Mouse (Mus musculus) embryonic fibroblast, embryonic 13.5 days (primary cell): ENCODE data around the gene Tmem117. TPM values are rescaled to one million over a fixed set of nuclear protein-coding genes. Genes with fewer than 3 reads are reported as not detected.

Source experiments
- H3K27ac ChIP-seq: 2 replicates; pipeline ENCODE4 v1.5.1; 2012; ENCODE audit warnings: low read length, control low read depth, inconsistent platforms; ENCODE audit not compliant: insufficient read depth
- H3K4me1 ChIP-seq: 2 replicates; pipeline ENCODE4 v1.6.1; 2011; ENCODE audit warnings: low read length; ENCODE audit not compliant: control insufficient read depth, insufficient read depth
- H3K4me3 ChIP-seq: 2 replicates; pipeline ENCODE4 v1.5.1; 2011; ENCODE audit warnings: mild to moderate bottlenecking, control low read depth, low read length; ENCODE audit not compliant: insufficient read depth
- CTCF ChIP-seq: IDR thresholded peaks from 2 replicates; pipeline ENCODE4 v1.5.1; 2011; ENCODE audit warnings: mild to moderate bottlenecking, control low read depth, low read length, moderate library complexity, borderline replicate concordance; ENCODE audit not compliant: insufficient read depth
- POLR2A ChIP-seq: IDR thresholded peaks from 2 replicates; pipeline ENCODE4 v1.6.1; 2011; ENCODE audit warnings: low read depth, mild to moderate bottlenecking, control low read depth, low read length, moderate library complexity
- polyA plus RNA-seq: library from polyadenylated mRNA; stranded (reverse); fragments of >200 nt; gene quantifications from 2 replicates; pipeline ENCODE4 v1.2.4, GENCODE M21; 2011; ENCODE audit warnings: low read depth; ENCODE audit not compliant: missing spikeins, insufficient read length

Gene Tmem117
- polyA plus RNA-seq, 1 experiment = 2.7 TPM

GRCm38 (mm10) chr15:94658392-94659111 lies 29.5 kb downstream of the Tmem117 start:
- Histone ChIP-seq H3K27ac (no peak overlapping the region), H3K4me3 (no peak overlapping the region), H3K4me1 (no peaks in the 10 kb centered on the region)
- TF ChIP-seq CTCF (no peak), POLR2A (no peak)

GRCm38 (mm10) chr15:94659112-94659437 lies 30.0 kb downstream of the Tmem117 start:
- TF ChIP-seq POLR2A (no peak), CTCF (no peak)
- Histone ChIP-seq H3K4me3 (no peak overlapping the region), H3K4me1 (no peaks in the 10 kb centered on the region), H3K27ac (no peak overlapping the region)

- Histone ChIP-seq H3K4me3 (no peak overlapping the region), H3K27ac (no peak overlapping the region), H3K4me1 (no peaks in the 10 kb centered on the region)
- TF ChIP-seq CTCF (no peak), POLR2A (no peak)
These were observed 31.9 kb downstream of the Tmem117 start for GRCm38 (mm10) chr15:94660913-94661312.

- no peak overlapping the region for H3K27ac ChIP-seq
- TF ChIP-seq POLR2A (no peak), CTCF (no peak)
- no peak overlapping the region for H3K4me3 ChIP-seq
- H3K4me1 ChIP-seq = no peaks in the 10 kb centered on the region
These were observed 32.4 kb downstream of the Tmem117 start for GRCm38 (mm10) chr15:94661398-94661797.

GRCm38 (mm10) chr15:94664612-94665011 lies 35.6 kb downstream of the Tmem117 start:
- TF ChIP-seq POLR2A (no peak), CTCF (no peak)
- Histone ChIP-seq H3K4me1 (no peaks in the 10 kb centered on the region), H3K27ac (no peak overlapping the region), H3K4me3 (no peak overlapping the region)

- Histone ChIP-seq H3K4me1 (no peaks in the 10 kb centered on the region), H3K27ac (no peak overlapping the region), H3K4me3 (no peak overlapping the region)
- TF ChIP-seq POLR2A (no peak), CTCF (no peak)
These were observed 52.1 kb downstream of the Tmem117 start for GRCm38 (mm10) chr15:94681135-94681534.

GRCm38 (mm10) chr15:94684269-94684668 lies 55.2 kb downstream of the Tmem117 start:
- no peaks in the 10 kb centered on the region for H3K4me1 ChIP-seq
- no peak for TF ChIP-seq CTCF
- TF ChIP-seq POLR2A = no peak
- no peak overlapping the region for H3K4me3 ChIP-seq
- H3K27ac ChIP-seq = no peak overlapping the region

GRCm38 (mm10) chr15:94687176-94687575 lies 58.1 kb downstream of the Tmem117 start:
- H3K27ac ChIP-seq = no peak overlapping the region
- TF ChIP-seq CTCF = no peak
- TF ChIP-seq POLR2A = no peak
- no peak overlapping the region for H3K4me3 ChIP-seq
- H3K4me1 ChIP-seq = no peaks in the 10 kb centered on the region

GRCm38 (mm10) chr15:94687629-94688028 lies 58.6 kb downstream of the Tmem117 start:
- no peak overlapping the region for H3K27ac ChIP-seq

GRCm38 (mm10) chr15:94689195-94689883 lies 60.3 kb downstream of the Tmem117 start:
- no peak overlapping the region for H3K27ac ChIP-seq

More at GRCm38 (mm10) chr15:94687629-94688028, 58.6 kb downstream of the Tmem117 start:
- TF ChIP-seq POLR2A (no peak), CTCF (no peak)
- no peaks in the 10 kb centered on the region for H3K4me1 ChIP-seq
- no peak overlapping the region for H3K4me3 ChIP-seq

More at GRCm38 (mm10) chr15:94689195-94689883, 60.3 kb downstream of the Tmem117 start:
- Histone ChIP-seq H3K4me1 (no peaks in the 10 kb centered on the region), H3K4me3 (no peak overlapping the region)
- TF ChIP-seq POLR2A (no peak), CTCF (no peak)
